In genomic region chr13:22039951-22040463, GRCm38 (mm10) we compare ENCODE assay signal across 9 mouse cellular contexts. TPM values are rescaled to one million over a fixed set of nuclear protein-coding genes. Genes with fewer than 3 reads are reported as not detected.
DNase-seq lines count a peak whose midpoint lies in the region; ATAC-seq and TF ChIP-seq lines count a peak whose summit lies in the region.
"Had no signal": no experiment of that assay in that cellular context is flagged by ENCODE, and none has a peak within 500 bp of the region (broad histone marks: within the 10 kb centered on the region; RNA-seq: fewer than 3 reads in every experiment).

No protein-coding gene starts in this region.

- H3K9me3 ChIP-seq in megakaryocyte, embryonic 14.5 days = no peaks in the 10 kb centered on the region
- no peaks in the 10 kb centered on the region for H3K9me3 ChIP-seq in forebrain, embryonic 11.5 days (ENCODE audit: control insufficient read depth, low read length)
- no peaks in the 10 kb centered on the region for H3K9me3 ChIP-seq in limb, embryonic 14.5 days (ENCODE audit: control insufficient read depth, low read length)
- H3K9me3 ChIP-seq in stomach, embryonic 14.5 days (ENCODE audit: control insufficient read depth, low read depth, low read length) = no peaks in the 10 kb centered on the region

- peak overlapping the region; percentile 90 for H3K4me3 ChIP-seq in megakaryocyte, embryonic 14.5 days (replicated peaks)
- H3K4me3 ChIP-seq in forebrain, embryonic 11.5 days (ENCODE audit: low read depth, low read length) = peak overlapping the region; percentile 42
- peak overlapping the region; percentile 42 for H3K4me3 ChIP-seq in limb, embryonic 14.5 days (replicated peaks; ENCODE audit: low read length)
- H3K4me3 ChIP-seq in stomach, embryonic 14.5 days (ENCODE audit: low read depth, low read length) = peak overlapping the region; percentile 40

- peaks cover 66% of the 10 kb centered on the region for H3K4me1 ChIP-seq in megakaryocyte, embryonic 14.5 days
- no peaks in the 10 kb centered on the region; the same call in 1 of the 2 replicates for H3K4me1 ChIP-seq in forebrain, embryonic 11.5 days (replicated peaks; ENCODE audit: control insufficient read depth, insufficient read depth, low read length)
- H3K4me1 ChIP-seq in limb, embryonic 14.5 days (ENCODE audit: control insufficient read depth, insufficient read depth, low read length) = peaks cover 19% of the 10 kb centered on the region
- peaks cover 7% of the 10 kb centered on the region; the same call in 1 of the 2 replicates for H3K4me1 ChIP-seq in stomach, embryonic 14.5 days (ENCODE audit: control insufficient read depth, insufficient read depth, low read length)

- 4% methylated on average over 2 of the region's 2 CpGs for WGBS in forebrain, embryonic 11.5 days
- WGBS in limb, embryonic 14.5 days = 9% methylated on average over 2 of the region's 2 CpGs
- 6% methylated on average over 2 of the region's 2 CpGs for WGBS in stomach, embryonic 14.5 days

- TF ChIP-seq POLR2A in limb, embryonic 14.5 days (IDR thresholded peaks at IDR 0.05; ENCODE audit: borderline replicate concordance, extremely low read depth, insufficient read depth, insufficient read length) = no peak

- DNase-seq in forebrain, embryonic 11.5 days (ENCODE audit: low spot score) = no peak
- no peak for DNase-seq in limb, embryonic 14.5 days (ENCODE audit: low spot score)
- no peak for DNase-seq in kidney, adult 11 months
- no peak for DNase-seq in gastrocnemius, postnatal 10 days
- DNase-seq in gastrocnemius, postnatal 4 days (ENCODE audit: low spot score in 2 of 2) = no peak
- DNase-seq: heart, adult 2 months had no signal

- H3K4me2 ChIP-seq in forebrain, embryonic 11.5 days (ENCODE audit: low read depth, low read length, severe bottlenecking) = peak overlapping the region; percentile 74
- H3K4me2 ChIP-seq in limb, embryonic 14.5 days (replicated peaks; ENCODE audit: low read depth, low read length, severe bottlenecking) = peak overlapping the region; percentile 79
- peak overlapping the region; percentile 73 for H3K4me2 ChIP-seq in stomach, embryonic 14.5 days (replicated peaks; ENCODE audit: low read depth, low read length)

- H3K27me3 ChIP-seq in megakaryocyte, embryonic 14.5 days (replicated peaks) = no peaks in the 10 kb centered on the region
- H3K27me3 ChIP-seq in forebrain, embryonic 11.5 days (ENCODE audit: control insufficient read depth, insufficient read depth, low read length) = no peaks in the 10 kb centered on the region
- no peaks in the 10 kb centered on the region for H3K27me3 ChIP-seq in limb, embryonic 14.5 days (ENCODE audit: control insufficient read depth, insufficient read depth, low read length)
- H3K27me3 ChIP-seq in stomach, embryonic 14.5 days (ENCODE audit: control insufficient read depth, insufficient read depth, low read length) = no peaks in the 10 kb centered on the region

- H3K27ac ChIP-seq in forebrain, embryonic 11.5 days (ENCODE audit: low read depth, low read length) = peak overlapping the region; percentile 99
- peak overlapping the region; percentile 90 for H3K27ac ChIP-seq in limb, embryonic 14.5 days (replicated peaks; ENCODE audit: low read depth, low read length)
- H3K27ac ChIP-seq in stomach, embryonic 14.5 days (ENCODE audit: low read length) = peak overlapping the region; percentile 95

- ATAC-seq in megakaryocyte, adult 5-6 weeks (ENCODE audit: poor library complexity, severe bottlenecking) = no peak
- no peak for ATAC-seq in forebrain, embryonic 11.5 days (replicated peaks; ENCODE audit: low FRiP score)
- no peak for ATAC-seq in limb, embryonic 14.5 days (ENCODE audit: low FRiP score, low read depth)
- ATAC-seq in stomach, embryonic 14.5 days (ENCODE audit: insufficient number of reproducible peaks, insufficient read depth, low FRiP score, low read depth) = no peak

- no peaks in the 10 kb centered on the region for H3K36me3 ChIP-seq in megakaryocyte, embryonic 14.5 days (replicated peaks; ENCODE audit: low read length)
- no peaks in the 10 kb centered on the region for H3K36me3 ChIP-seq in forebrain, embryonic 11.5 days (ENCODE audit: control insufficient read depth, insufficient read depth, low read length)
- no peaks in the 10 kb centered on the region for H3K36me3 ChIP-seq in limb, embryonic 14.5 days (ENCODE audit: control insufficient read depth, insufficient read depth, low read length)
- no peaks in the 10 kb centered on the region for H3K36me3 ChIP-seq in stomach, embryonic 14.5 days (ENCODE audit: control insufficient read depth, insufficient read depth, low read length)

- H3K9ac ChIP-seq in forebrain, embryonic 11.5 days (ENCODE audit: low read length) = peak overlapping the region; percentile 76
- peak overlapping the region; percentile 55 for H3K9ac ChIP-seq in limb, embryonic 14.5 days (ENCODE audit: low read depth, low read length, severe bottlenecking)
- peak overlapping the region; percentile 43; the same call in 1 of the 2 replicates for H3K9ac ChIP-seq in stomach, embryonic 14.5 days (replicated peaks; ENCODE audit: low read depth, low read length)

RNA-seq across cellular contexts. Expression of gene Hist1h4i, which starts 1.2 kb away (rescaled TPM):
- 304 and 570 TPM in 2 replicates for polyA plus RNA-seq in megakaryocyte, embryonic 14.5 days (2012; ENCODE audit: insufficient read depth, low replicate concordance)
- total RNA-seq in megakaryocyte, adult 5-6 weeks (2015) = 34.9 and 43.5 TPM in 2 replicates
- 115 and 127 TPM in 2 replicates for total RNA-seq in megakaryocyte, adult 5-6 weeks (2017)
- 52.1 and 59.1 TPM in 2 replicates for polyA plus RNA-seq in forebrain, embryonic 11.5 days (2014; fragmentation: Nextera tagmentation; extraction: Ambion mirVana)
- polyA plus RNA-seq in limb, embryonic 14.5 days (2012; rRNA removed) = 31.0 and 39.5 TPM in 2 replicates
- polyA plus RNA-seq in limb, embryonic 14.5 days (2014; fragmentation: Nextera tagmentation; extraction: Ambion mirVana) = 14.0 and 14.7 TPM in 2 replicates
- 19.1 and 22.4 TPM in 2 replicates for polyA plus RNA-seq in stomach, embryonic 14.5 days (2014; fragmentation: Nextera tagmentation; extraction: Ambion mirVana)
- 10 to 100 TPM; 77.9 to 89.2 TPM for total RNA-seq in gastrocnemius, postnatal 10 days (2021)
- 100 to 1,000 TPM; 143 to 189 TPM for total RNA-seq in gastrocnemius, postnatal 4 days (2021)

RNA-seq across cellular contexts. Expression of gene Hist1h2ag, which starts 2.7 kb away (rescaled TPM):
- 24.5 and 35.7 TPM in 2 replicates for polyA plus RNA-seq in megakaryocyte, embryonic 14.5 days (2012; ENCODE audit: insufficient read depth, low replicate concordance)
- 43.5 and 58.5 TPM in 2 replicates for total RNA-seq in megakaryocyte, adult 5-6 weeks (2015)
- 942 and 986 TPM in 2 replicates for total RNA-seq in megakaryocyte, adult 5-6 weeks (2017)
- polyA plus RNA-seq in forebrain, embryonic 11.5 days (2014; fragmentation: Nextera tagmentation; extraction: Ambion mirVana) = 64.5 and 67.2 TPM in 2 replicates
- polyA plus RNA-seq in limb, embryonic 14.5 days (2012; rRNA removed) = 54.6 and 89.6 TPM in 2 replicates
- 56.7 and 74.1 TPM in 2 replicates for polyA plus RNA-seq in limb, embryonic 14.5 days (2014; fragmentation: Nextera tagmentation; extraction: Ambion mirVana)
- 43.8 and 54.9 TPM in 2 replicates for polyA plus RNA-seq in stomach, embryonic 14.5 days (2014; fragmentation: Nextera tagmentation; extraction: Ambion mirVana)
- 100 to 1,000 TPM; 133 to 135 TPM for total RNA-seq in gastrocnemius, postnatal 10 days (2021)
- 100 to 1,000 TPM; 270 to 354 TPM for total RNA-seq in gastrocnemius, postnatal 4 days (2021)
- polyA plus RNA-seq: heart, adult 2 months had no signal

RNA-seq across cellular contexts. Expression of gene Hist1h2bj, which starts 3.0 kb away (rescaled TPM):
- 27.3 and 32.8 TPM in 2 replicates for polyA plus RNA-seq in megakaryocyte, embryonic 14.5 days (2012; ENCODE audit: insufficient read depth, low replicate concordance)
- total RNA-seq in megakaryocyte, adult 5-6 weeks (2015) = 57.4 and 58.7 TPM in 2 replicates
- total RNA-seq in megakaryocyte, adult 5-6 weeks (2017) = 645 and 753 TPM in 2 replicates
- 9.6 and 11.7 TPM in 2 replicates for polyA plus RNA-seq in forebrain, embryonic 11.5 days (2014; fragmentation: Nextera tagmentation; extraction: Ambion mirVana)
- polyA plus RNA-seq in limb, embryonic 14.5 days (2012; rRNA removed) = 20.7 and 26.3 TPM in 2 replicates
- polyA plus RNA-seq in limb, embryonic 14.5 days (2014; fragmentation: Nextera tagmentation; extraction: Ambion mirVana) = 10.3 and 11.1 TPM in 2 replicates
- 8.6 and 12.4 TPM in 2 replicates for polyA plus RNA-seq in stomach, embryonic 14.5 days (2014; fragmentation: Nextera tagmentation; extraction: Ambion mirVana)
- total RNA-seq in gastrocnemius, postnatal 10 days (2021) = 100 to 1,000 TPM; 117 to 122 TPM
- 100 to 1,000 TPM; 250 to 321 TPM for total RNA-seq in gastrocnemius, postnatal 4 days (2021)

RNA-seq across cellular contexts. Expression of gene Hist1h2bk, which starts 4.3 kb away (rescaled TPM):
- 7.0 TPM in 1 of 2 replicates, not detected in the other for polyA plus RNA-seq in megakaryocyte, embryonic 14.5 days (2012; ENCODE audit: insufficient read depth, low replicate concordance)
- total RNA-seq in megakaryocyte, adult 5-6 weeks (2015) = 78.9 and 108 TPM in 2 replicates
- 1,539 and 1,747 TPM in 2 replicates for total RNA-seq in megakaryocyte, adult 5-6 weeks (2017)
- polyA plus RNA-seq in forebrain, embryonic 11.5 days (2014; fragmentation: Nextera tagmentation; extraction: Ambion mirVana) = 5.4 and 11.9 TPM in 2 replicates
- 24.6 and 30.5 TPM in 2 replicates for polyA plus RNA-seq in limb, embryonic 14.5 days (2012; rRNA removed)
- 6.9 and 7.1 TPM in 2 replicates for polyA plus RNA-seq in limb, embryonic 14.5 days (2014; fragmentation: Nextera tagmentation; extraction: Ambion mirVana)
- 7.0 and 7.5 TPM in 2 replicates for polyA plus RNA-seq in stomach, embryonic 14.5 days (2014; fragmentation: Nextera tagmentation; extraction: Ambion mirVana)
- total RNA-seq in gastrocnemius, postnatal 10 days (2021) = 100 to 1,000 TPM; 209 to 249 TPM
- 100 to 1,000 TPM; 393 to 555 TPM for total RNA-seq in gastrocnemius, postnatal 4 days (2021)
- polyA plus RNA-seq: heart, adult 2 months had no signal

RNA-seq across cellular contexts. Expression of gene Hist1h2ah, which starts 4.6 kb away (rescaled TPM):
- polyA plus RNA-seq in megakaryocyte, embryonic 14.5 days (2012; ENCODE audit: insufficient read depth, low replicate concordance) = 89.8 and 975 TPM in 2 replicates
- 0.91 and 1.1 TPM in 2 replicates for total RNA-seq in megakaryocyte, adult 5-6 weeks (2015)
- 48.2 and 145 TPM in 2 replicates for total RNA-seq in megakaryocyte, adult 5-6 weeks (2017)
- polyA plus RNA-seq in forebrain, embryonic 11.5 days (2014; fragmentation: Nextera tagmentation; extraction: Ambion mirVana) = 5.6 TPM in 1 of 2 replicates, not detected in the other
- 5.5 and 14.9 TPM in 2 replicates for polyA plus RNA-seq in limb, embryonic 14.5 days (2012; rRNA removed)
- polyA plus RNA-seq in limb, embryonic 14.5 days (2014; fragmentation: Nextera tagmentation; extraction: Ambion mirVana) = 6.5 and 22.1 TPM in 2 replicates
- polyA plus RNA-seq in stomach, embryonic 14.5 days (2014; fragmentation: Nextera tagmentation; extraction: Ambion mirVana) = 10.3 and 12.7 TPM in 2 replicates
- 100 to 1,000 TPM; 171 to 199 TPM for total RNA-seq in gastrocnemius, postnatal 10 days (2021)
- total RNA-seq in gastrocnemius, postnatal 4 days (2021) = 100 to 1,000 TPM; 276 to 360 TPM
- polyA plus RNA-seq: heart, adult 2 months had no signal

Comparison
In these comparisons a context has a peak if more than half of its experiments do, and no peak if none do; other contexts are left out.
1. H3K4me3 ChIP-seq: peak in every context shown above with its lines; median percentile 90 in megakaryocyte, embryonic 14.5 days; 42 in forebrain, embryonic 11.5 days; 42 in limb, embryonic 14.5 days; 40 in stomach, embryonic 14.5 days.